Mouse (Mus musculus) forebrain, embryonic 11.5 days (tissue): ENCODE measurements at regions not wholly inside any gene's neighbourhood (a gene's known extent, or its start where the extent isn't known, plus 50 kb on each side); places are given as distances from the start of the nearest gene placed in this dataset.

Experiments used
- ATAC-seq: fragments of 200-750 bp; cut with Nextera tagmentation; replicated peaks from 2 replicates; pipeline ENCODE4 v1.8.0; 2017; ENCODE audit warnings: moderate TSS enrichment; ENCODE audit not compliant: low FRiP score
- DNase-seq: peaks from one replicate; pipeline ENCODE4 v3.0.0-alpha.2; 2017; ENCODE audit warnings: low spot score
- H3K27ac ChIP-seq: fragments of 300-500 bp; sonication (generic); 2 replicates; pipeline ENCODE4 v1.5.1; 2014; ENCODE audit warnings: low read depth, low read length
- H3K27me3 ChIP-seq: fragments of 300-500 bp; sonication (generic); 2 replicates; pipeline ENCODE4 v1.6.1; 2014; ENCODE audit warnings: mild to moderate bottlenecking, low read length, mixed read lengths; ENCODE audit not compliant: control insufficient read depth, insufficient read depth
- H3K36me3 ChIP-seq: fragments of 300-500 bp; sonication (generic); 2 replicates; pipeline ENCODE4 v1.6.1; 2014; ENCODE audit warnings: mild to moderate bottlenecking, low read length, moderate library complexity, mixed read lengths; ENCODE audit not compliant: control insufficient read depth, insufficient read depth
- H3K4me1 ChIP-seq: fragments of 300-500 bp; sonication (generic); replicated peaks from 2 replicates; pipeline ENCODE4 v1.6.1; 2014; ENCODE audit warnings: low read length, mixed read lengths; ENCODE audit not compliant: control insufficient read depth, insufficient read depth
- H3K4me2 ChIP-seq: fragments of 300-500 bp; sonication (generic); 2 replicates; pipeline ENCODE4 v1.6.1; 2014; ENCODE audit warnings: low read depth, mild to moderate bottlenecking, low read length, moderate library complexity, mixed read lengths; ENCODE audit not compliant: severe bottlenecking
- H3K4me3 ChIP-seq: fragments of 300-500 bp; sonication (generic); 2 replicates; pipeline ENCODE4 v1.5.1; 2014; ENCODE audit warnings: low read depth, low read length
- H3K9ac ChIP-seq: fragments of 300-500 bp; sonication (generic); 2 replicates; pipeline ENCODE4 v1.6.1; 2014; ENCODE audit warnings: low read length
- H3K9me3 ChIP-seq: fragments of 300-500 bp; sonication (generic); 2 replicates; pipeline ENCODE4 v1.6.1; 2016; ENCODE audit warnings: low read length, mixed read lengths; ENCODE audit not compliant: control insufficient read depth
- WGBS: fragments of 180-500 bp; shearing (Covaris S2); extraction: QIAGEN DNeasy Blood & Tissue Kit; methylation state at CpG from one replicate; pipeline ENCODE4 v1.1.7; 2014; 5-methylcytosine and 5-hydroxymethylcytosine counted together

- Histone ChIP-seq H3K4me3 (no peak overlapping the region), H3K27ac (no peak overlapping the region), H3K9me3 (no peaks in the 10 kb centered on the region), H3K4me2 (no peak overlapping the region), H3K4me1 (no peaks in the 10 kb centered on the region), H3K36me3 (no peaks in the 10 kb centered on the region), H3K27me3 (no peaks in the 10 kb centered on the region), H3K9ac (no peak overlapping the region)
- DNase-seq (no peak), ATAC-seq (no peak)
- WGBS = 57% methylated on average over 5 of the region's 5 CpGs
Observed at GRCm38 (mm10) chr1:168969402-168969801, 537.3 kb upstream of the Pbx1 start.

GRCm38 (mm10) chr1:168967334-168967733, 535.3 kb upstream of the Pbx1 start:
- DNase-seq (no peak), ATAC-seq (no peak)
- H3K27me3 ChIP-seq = no peaks in the 10 kb centered on the region

GRCm38 (mm10) chr1:168964467-168964904, 532.4 kb upstream of the Pbx1 start:
- peak; percentile 74 for ATAC-seq

More at GRCm38 (mm10) chr1:168967334-168967733, 535.3 kb upstream of the Pbx1 start:
- H3K9me3 ChIP-seq = no peaks in the 10 kb centered on the region
- 91% methylated on average over 2 of the region's 2 CpGs for WGBS
- H3K4me1 ChIP-seq = no peaks in the 10 kb centered on the region
- no peak overlapping the region for H3K4me3 ChIP-seq
- no peak overlapping the region for H3K27ac ChIP-seq
- no peak overlapping the region for H3K4me2 ChIP-seq
- no peaks in the 10 kb centered on the region for H3K36me3 ChIP-seq
- no peak overlapping the region for H3K9ac ChIP-seq

GRCm38 (mm10) chr1:168950947-168951346, 518.9 kb upstream of the Pbx1 start:
- DNase-seq = no peak
- Histone ChIP-seq H3K27ac (no peak overlapping the region), H3K4me2 (no peak overlapping the region), H3K9me3 (no peaks in the 10 kb centered on the region), H3K9ac (no peak overlapping the region), H3K4me1 (no peaks in the 10 kb centered on the region), H3K27me3 (no peaks in the 10 kb centered on the region), H3K36me3 (no peaks in the 10 kb centered on the region), H3K4me3 (no peak overlapping the region)
- no peak for ATAC-seq

More at GRCm38 (mm10) chr1:168964467-168964904, 532.4 kb upstream of the Pbx1 start:
- no peak overlapping the region for H3K4me3 ChIP-seq
- peak; percentile 71 for DNase-seq
- H3K27ac ChIP-seq = no peak overlapping the region
- no peak overlapping the region for H3K9ac ChIP-seq
- H3K4me2 ChIP-seq = 0 out of 2 replicates have a peak overlapping the region, but pooled peaks have one; percentile 5
- 12% methylated on average over 6 of the region's 6 CpGs for WGBS
- no peaks in the 10 kb centered on the region for H3K9me3 ChIP-seq
- no peaks in the 10 kb centered on the region for H3K4me1 ChIP-seq
- no peaks in the 10 kb centered on the region for H3K36me3 ChIP-seq
- H3K27me3 ChIP-seq = no peaks in the 10 kb centered on the region

- Histone ChIP-seq H3K27ac (no peak overlapping the region), H3K9me3 (no peaks in the 10 kb centered on the region), H3K4me2 (no peak overlapping the region), H3K36me3 (no peaks in the 10 kb centered on the region), H3K9ac (no peak overlapping the region), H3K27me3 (no peaks in the 10 kb centered on the region), H3K4me1 (no peaks in the 10 kb centered on the region), H3K4me3 (no peak overlapping the region)
- WGBS = 39% methylated on average over 5 of the region's 5 CpGs
- no peak for DNase-seq
- no peak for ATAC-seq
Observed at GRCm38 (mm10) chr1:168924100-168924815, 492.2 kb upstream of the Pbx1 start.

- Histone ChIP-seq H3K4me3 (no peak overlapping the region), H3K9ac (no peak overlapping the region), H3K4me1 (no peaks in the 10 kb centered on the region), H3K27me3 (no peaks in the 10 kb centered on the region), H3K36me3 (no peaks in the 10 kb centered on the region), H3K9me3 (no peaks in the 10 kb centered on the region), H3K27ac (no peak overlapping the region), H3K4me2 (no peak overlapping the region)
- ATAC-seq (no peak), DNase-seq (no peak)
- WGBS = 86% methylated on average over 9 of the region's 9 CpGs
Observed at GRCm38 (mm10) chr1:168918331-168919076, 486.4 kb upstream of the Pbx1 start.

- Histone ChIP-seq H3K4me2 (no peak overlapping the region), H3K4me3 (no peak overlapping the region), H3K36me3 (no peaks in the 10 kb centered on the region), H3K9ac (no peak overlapping the region), H3K27me3 (peaks cover 2% of the 10 kb centered on the region; the same call in 1 of the 2 replicates), H3K4me1 (0 out of 2 replicates have a peak, but pooled peaks cover 2% of the 10 kb centered on the region), H3K9me3 (no peaks in the 10 kb centered on the region), H3K27ac (no peak overlapping the region)
- DNase-seq = peak; percentile 55
- peak; percentile 94 for ATAC-seq
- 19% methylated on average over 4 of the region's 4 CpGs for WGBS
Observed at GRCm38 (mm10) chr1:168908684-168909175, 476.7 kb upstream of the Pbx1 start.

- Histone ChIP-seq H3K27ac (no peak overlapping the region), H3K9ac (no peak overlapping the region), H3K4me2 (no peak overlapping the region), H3K36me3 (no peaks in the 10 kb centered on the region), H3K4me1 (0 out of 2 replicates have a peak, but pooled peaks cover 2% of the 10 kb centered on the region), H3K27me3 (peaks cover 2% of the 10 kb centered on the region; the same call in 1 of the 2 replicates), H3K4me3 (no peak overlapping the region), H3K9me3 (no peaks in the 10 kb centered on the region)
- DNase-seq = no peak
- peak; percentile 68 for ATAC-seq
- WGBS = 70% methylated on average over 6 of the region's 6 CpGs
Observed at GRCm38 (mm10) chr1:168908192-168908591, 476.1 kb upstream of the Pbx1 start.
